Comparison of ENCODE assay signal across 8 mouse cellular contexts in genomic region chr2:62645475-62645874, GRCm38 (mm10). TPM values are rescaled to one million over a fixed set of nuclear protein-coding genes. Genes with fewer than 3 reads are reported as not detected.
DNase-seq lines count a peak whose midpoint lies in the region; ATAC-seq and TF ChIP-seq lines count a peak whose summit lies in the region.

No protein-coding gene starts in this region.

- peak overlapping the region; percentile 71 for H3K4me2 ChIP-seq in heart, embryonic 12.5 days
- H3K4me2 ChIP-seq in stomach, embryonic 16.5 days (ENCODE audit: low read depth, low read length) = peak overlapping the region; percentile 49

- H3K9me3 ChIP-seq in E14TG2a.4 (ENCODE audit: low read length) = no peaks in the 10 kb centered on the region
- no peaks in the 10 kb centered on the region for H3K9me3 ChIP-seq in heart, embryonic 12.5 days (replicated peaks)
- no peaks in the 10 kb centered on the region for H3K9me3 ChIP-seq in megakaryocyte, embryonic 14.5 days
- H3K9me3 ChIP-seq in stomach, embryonic 16.5 days (replicated peaks; ENCODE audit: control insufficient read depth, low read length) = no peaks in the 10 kb centered on the region

- peak overlapping the region; percentile 71; the same call in 1 of the 2 replicates for H3K9ac ChIP-seq in heart, embryonic 12.5 days
- H3K9ac ChIP-seq in stomach, embryonic 16.5 days (ENCODE audit: low read length) = peak overlapping the region; percentile 75

- 37% methylated on average over 12 of the region's 12 CpGs for WGBS in heart, embryonic 12.5 days
- 45% methylated on average over 12 of the region's 12 CpGs for WGBS in stomach, embryonic 16.5 days

- peak; percentile 22 for DNase-seq in kidney, postnatal 10 days
- no peak for DNase-seq in right cerebral cortex, postnatal 36 days (ENCODE audit: low spot score in 2 of 2)
- no peak for DNase-seq in cerebellum, adult 8-10 months

- H3K4me1 ChIP-seq in E14TG2a.4 (replicated peaks; ENCODE audit: low read depth, low read length) = peaks cover 8% of the 10 kb centered on the region; the same call in 1 of the 2 replicates
- H3K4me1 ChIP-seq in cortical plate, adult 2 months (ENCODE audit: control insufficient read depth, insufficient read depth, low read length) = no peaks in the 10 kb centered on the region
- peaks cover 12% of the 10 kb centered on the region for H3K4me1 ChIP-seq in heart, embryonic 12.5 days (replicated peaks)
- peaks cover 27% of the 10 kb centered on the region for H3K4me1 ChIP-seq in megakaryocyte, embryonic 14.5 days
- H3K4me1 ChIP-seq in stomach, embryonic 16.5 days (ENCODE audit: control insufficient read depth, insufficient read depth, low read length) = peaks cover 9% of the 10 kb centered on the region; the same call in 1 of the 2 replicates

- no peaks in the 10 kb centered on the region for H3K36me3 ChIP-seq in E14TG2a.4 (ENCODE audit: insufficient read depth, low read length)
- H3K36me3 ChIP-seq in heart, embryonic 12.5 days = no peaks in the 10 kb centered on the region
- H3K36me3 ChIP-seq in megakaryocyte, embryonic 14.5 days (replicated peaks; ENCODE audit: low read length) = no peaks in the 10 kb centered on the region
- H3K36me3 ChIP-seq in stomach, embryonic 16.5 days (ENCODE audit: control insufficient read depth, insufficient read depth, low read length) = no peaks in the 10 kb centered on the region

- no peak for TF ChIP-seq CTCF in E14TG2a.4 (conservative IDR thresholded peaks at IDR 0.05; ENCODE audit: low read length)
- no peak for TF ChIP-seq CTCF in cortical plate, adult 2 months (IDR thresholded peaks at IDR 0.05; ENCODE audit: extremely low read depth, insufficient read depth, low read length)

- 0 out of 2 replicates have a peak overlapping the region, but pooled peaks have one; percentile 65 for H3K4me3 ChIP-seq in E14TG2a.4 (replicated peaks; ENCODE audit: low read length)
- peak overlapping the region; percentile 55 for H3K4me3 ChIP-seq in cortical plate, adult 2 months (ENCODE audit: insufficient read depth, low read length)
- H3K4me3 ChIP-seq in heart, embryonic 12.5 days = peak overlapping the region; percentile 67
- peak overlapping the region; percentile 95 for H3K4me3 ChIP-seq in megakaryocyte, embryonic 14.5 days (replicated peaks)
- H3K4me3 ChIP-seq in stomach, embryonic 16.5 days (replicated peaks; ENCODE audit: low read length) = peak overlapping the region; percentile 57

- peaks cover 23% of the 10 kb centered on the region for H3K27me3 ChIP-seq in E14TG2a.4 (ENCODE audit: insufficient read depth, low read length)
- H3K27me3 ChIP-seq in heart, embryonic 12.5 days (replicated peaks) = no peaks in the 10 kb centered on the region
- H3K27me3 ChIP-seq in megakaryocyte, embryonic 14.5 days (replicated peaks) = no peaks in the 10 kb centered on the region
- no peaks in the 10 kb centered on the region for H3K27me3 ChIP-seq in stomach, embryonic 16.5 days (ENCODE audit: control insufficient read depth, insufficient read depth, low read length)

- H3K27ac ChIP-seq in cortical plate, adult 2 months (ENCODE audit: insufficient read depth, low read length) = no peak overlapping the region
- no peak overlapping the region for H3K27ac ChIP-seq in heart, embryonic 12.5 days (ENCODE audit: poor library complexity, severe bottlenecking)
- H3K27ac ChIP-seq in stomach, embryonic 16.5 days (ENCODE audit: low read length) = peak overlapping the region; percentile 65; the same call in 1 of the 2 replicates

- TF ChIP-seq POLR2A in cortical plate, adult 2 months (IDR thresholded peaks at IDR 0.05; ENCODE audit: extremely low read depth, insufficient read depth, low read length) = no peak

- ATAC-seq in heart, embryonic 12.5 days (ENCODE audit: insufficient number of reproducible peaks, low FRiP score) = peak; percentile 36; the same call in 1 of the 2 replicates
- peak; percentile 34; the same call in 1 of the 2 replicates for ATAC-seq in stomach, embryonic 16.5 days (ENCODE audit: insufficient read depth, low FRiP score)

RNA-seq across cellular contexts. Expression of gene Ifih1, which starts 0.6 kb away (rescaled TPM):
- 2.1 and 2.4 TPM in 2 replicates for polyA plus RNA-seq in cortical plate, adult 2 months (2012; rRNA removed)
- polyA plus RNA-seq in heart, embryonic 12.5 days (2016; fragmentation: Nextera tagmentation; extraction: Ambion mirVana) = 1.6 TPM in 2 replicates
- polyA plus RNA-seq in megakaryocyte, embryonic 14.5 days (2012; ENCODE audit: insufficient read depth, low replicate concordance) = 1.7 and 2.1 TPM in 2 replicates
- polyA plus RNA-seq in stomach, embryonic 16.5 days (2015; fragmentation: Nextera tagmentation; extraction: Ambion mirVana) = 4.3 and 4.8 TPM in 2 replicates

RNA-seq across cellular contexts. Expression of gene Gca, which starts 18.6 kb away (rescaled TPM):
- 19.1 and 19.2 TPM in 2 replicates for polyA plus RNA-seq in cortical plate, adult 2 months (2012; rRNA removed)
- polyA plus RNA-seq in heart, embryonic 12.5 days (2016; fragmentation: Nextera tagmentation; extraction: Ambion mirVana) = 14.7 and 16.1 TPM in 2 replicates
- polyA plus RNA-seq in megakaryocyte, embryonic 14.5 days (2012; ENCODE audit: insufficient read depth, low replicate concordance) = 0.04 TPM in 1 of 2 replicates, not detected in the other
- polyA plus RNA-seq in stomach, embryonic 16.5 days (2015; fragmentation: Nextera tagmentation; extraction: Ambion mirVana) = 6.4 and 6.8 TPM in 2 replicates
